Mouse (Mus musculus): ENCODE measurements around the gene Zfp292.

DNA sequence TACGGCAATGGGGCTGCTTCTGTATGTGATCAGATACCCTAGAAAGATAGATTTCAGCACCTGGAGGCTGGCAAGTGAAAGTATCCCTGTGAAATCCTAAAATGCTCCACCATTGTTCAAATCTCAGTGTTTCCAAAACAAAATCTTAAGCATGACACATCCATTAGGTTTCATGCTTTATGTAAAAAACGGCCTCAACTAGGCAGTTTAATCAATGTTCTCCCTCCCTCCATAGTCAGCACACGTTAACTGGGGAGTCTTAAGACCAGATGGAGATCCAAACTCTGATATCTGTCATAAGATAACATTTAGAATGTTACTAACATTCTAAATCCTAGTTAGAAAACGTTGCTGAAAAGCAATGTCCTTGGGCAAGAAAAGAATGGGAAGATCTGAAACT lies 909 bp downstream of the Zfp292 start:
- no peak for TF ChIP-seq CTCF (IDR thresholded peaks at IDR 0.05)
- no peak for TF ChIP-seq EP300 (IDR thresholded peaks at IDR 0.05; ENCODE audit: insufficient read depth, low read depth, low read length)
- TF ChIP-seq POLR2A (IDR thresholded peaks at IDR 0.05; ENCODE audit: insufficient read depth, low read depth, low read length) = no peak

All from heart, adult 2 months (tissue).